In the genomic region with DNA sequence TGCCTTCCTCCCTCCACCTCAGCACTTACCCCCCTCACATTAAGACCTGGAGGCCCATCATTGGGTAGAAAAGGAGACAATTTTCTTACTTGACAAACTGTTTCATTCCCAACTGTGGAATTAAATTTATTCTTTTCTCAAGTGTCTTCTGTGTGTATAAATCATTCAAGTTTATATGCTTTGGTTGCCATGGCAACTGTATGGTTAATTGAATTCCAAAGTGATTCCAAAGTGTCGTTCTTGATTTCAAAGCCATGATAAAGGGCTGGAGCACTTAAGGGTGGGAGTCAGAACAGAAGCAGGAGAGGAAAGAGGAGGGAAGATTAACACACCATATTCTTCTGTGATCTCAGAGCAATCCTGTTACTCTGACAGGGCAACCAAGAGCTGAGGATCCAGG, we compare ENCODE assay signal across 31 mouse cellular contexts.
DNase-seq lines count a peak whose midpoint lies in the region; ATAC-seq and TF ChIP-seq lines count a peak whose summit lies in the region.
"Had no signal": no experiment of that assay in that cellular context is flagged by ENCODE, and none has a peak within 500 bp of the region (broad histone marks: within the 10 kb centered on the region; RNA-seq: fewer than 3 reads in every experiment).

No protein-coding gene starts in this region.

- no peak overlapping the region for H3K4me3 ChIP-seq in kidney, postnatal 0 days (replicated peaks; ENCODE audit: low read depth, low read length)
- no peak overlapping the region for H3K4me3 ChIP-seq in midbrain, postnatal 0 days (ENCODE audit: low read depth, low read length)
- no peak overlapping the region for H3K4me3 ChIP-seq in midbrain, embryonic 16.5 days (ENCODE audit: low read depth, low read length)
- H3K4me3 ChIP-seq: embryonic facial prominence, embryonic 10.5 days; embryonic facial prominence, embryonic 15.5 days; heart, embryonic 12.5 days; left cerebral cortex, adult 2 months; liver, embryonic 12.5 days; megakaryocyte, embryonic 14.5 days; midbrain, embryonic 12.5 days; neural tube, embryonic 12.5 days had no signal

- H3K27ac ChIP-seq in kidney, postnatal 0 days: no peak overlapping the region
- H3K27ac ChIP-seq in midbrain, postnatal 0 days (ENCODE audit: low read depth, low read length): 0 out of 2 replicates have a peak overlapping the region, but pooled peaks have one; percentile 32
- no peak overlapping the region for H3K27ac ChIP-seq in midbrain, embryonic 16.5 days (ENCODE audit: low read length)
- H3K27ac ChIP-seq: embryonic facial prominence, embryonic 10.5 days; embryonic facial prominence, embryonic 15.5 days; hindbrain, embryonic 14.5 days; left cerebral cortex, adult 2 months; liver, embryonic 12.5 days; midbrain, embryonic 12.5 days; neural tube, embryonic 12.5 days had no signal

- peak; percentile 7 for DNase-seq in embryo, embryonic 10.5 days (ENCODE audit: low spot score)
- no peak for DNase-seq in embryo, embryonic 9.5 days (ENCODE audit: extremely low spot score)
- DNase-seq in kidney, postnatal 0 days (ENCODE audit: low spot score): peak; percentile 45
- no peak for DNase-seq in kidney, adult 8-10 months
- DNase-seq in midbrain, postnatal 0 days (ENCODE audit: low spot score): peak; percentile 46
- DNase-seq in telencephalon, adult 2 months (ENCODE audit: low read depth, low spot score): peak; percentile 28
- no peak for DNase-seq in heart, adult 8-10 months (ENCODE audit: low spot score)
- DNase-seq: adrenal gland, adult 8-10 months; cerebellum, adult 18-20 months; cerebellum, postnatal 10 days; gastrocnemius, postnatal 36 days; heart, adult 18-20 months; heart, postnatal 4 days; kidney, adult 18-20 months; kidney, postnatal 4 days; lung, adult 18-20 months; lung, postnatal 4 days; thymus, postnatal 4 days had no signal

- no peak overlapping the region for H3K4me2 ChIP-seq in kidney, postnatal 0 days (ENCODE audit: low read length)
- no peak overlapping the region for H3K4me2 ChIP-seq in midbrain, postnatal 0 days (ENCODE audit: low read depth, low read length, poor library complexity, severe bottlenecking)
- H3K4me2 ChIP-seq in midbrain, embryonic 16.5 days (ENCODE audit: low read length): no peak overlapping the region
- H3K4me2 ChIP-seq: embryonic facial prominence, embryonic 15.5 days; heart, embryonic 12.5 days; hindbrain, embryonic 14.5 days; liver, embryonic 12.5 days; midbrain, embryonic 12.5 days; neural tube, embryonic 12.5 days had no signal

- H3K4me1 ChIP-seq in kidney, postnatal 0 days (replicated peaks; ENCODE audit: insufficient read depth, low read length): no peaks in the 10 kb centered on the region
- no peaks in the 10 kb centered on the region for H3K4me1 ChIP-seq in midbrain, postnatal 0 days (ENCODE audit: insufficient read depth, low read length)
- 0 out of 2 replicates have a peak, but pooled peaks cover 3% of the 10 kb centered on the region for H3K4me1 ChIP-seq in midbrain, embryonic 16.5 days (ENCODE audit: control insufficient read depth, insufficient read depth, low read length)
- H3K4me1 ChIP-seq: embryonic facial prominence, embryonic 10.5 days; embryonic facial prominence, embryonic 15.5 days; heart, embryonic 12.5 days; liver, embryonic 12.5 days; megakaryocyte, embryonic 14.5 days; midbrain, embryonic 12.5 days; neural tube, embryonic 12.5 days had no signal

- no peak for TF ChIP-seq CTCF in kidney, postnatal 0 days (IDR thresholded peaks at IDR 0.05; ENCODE audit: low read depth)
- no peak for TF ChIP-seq CTCF in midbrain, postnatal 0 days (IDR thresholded peaks at IDR 0.05)

- ATAC-seq in kidney, postnatal 0 days (replicated peaks; ENCODE audit: low FRiP score, low read depth): no peak
- no peak for ATAC-seq in midbrain, postnatal 0 days (ENCODE audit: low FRiP score)
- no peak for ATAC-seq in midbrain, embryonic 16.5 days
- ATAC-seq: inflammation-experienced regulatory T-cells, adult 6 months; liver, embryonic 12.5 days; lung, postnatal 0 days had no signal

- H3K9ac ChIP-seq in kidney, postnatal 0 days (ENCODE audit: low read depth, low read length): no peak overlapping the region
- no peak overlapping the region for H3K9ac ChIP-seq in midbrain, postnatal 0 days (replicated peaks; ENCODE audit: low read length, poor library complexity, severe bottlenecking)
- H3K9ac ChIP-seq in midbrain, embryonic 16.5 days (ENCODE audit: low read depth, low read length): no peak overlapping the region
- H3K9ac ChIP-seq: embryonic facial prominence, embryonic 15.5 days; heart, embryonic 12.5 days; hindbrain, embryonic 14.5 days; liver, embryonic 12.5 days; midbrain, embryonic 12.5 days; neural tube, embryonic 12.5 days had no signal

- H3K9me3 ChIP-seq in kidney, postnatal 0 days (replicated peaks; ENCODE audit: low read length): no peaks in the 10 kb centered on the region
- no peaks in the 10 kb centered on the region for H3K9me3 ChIP-seq in midbrain, postnatal 0 days (ENCODE audit: low read length)
- H3K9me3 ChIP-seq in midbrain, embryonic 16.5 days (replicated peaks; ENCODE audit: control insufficient read depth, low read length, poor library complexity, severe bottlenecking): no peaks in the 10 kb centered on the region
- H3K9me3 ChIP-seq: embryonic facial prominence, embryonic 10.5 days; embryonic facial prominence, embryonic 15.5 days; heart, embryonic 12.5 days; liver, embryonic 12.5 days; midbrain, embryonic 12.5 days; neural tube, embryonic 12.5 days had no signal

- 18% methylated on average over 1 of the region's 1 CpGs for WGBS in kidney, postnatal 0 days
- 17% methylated on average over 1 of the region's 1 CpGs for WGBS in midbrain, postnatal 0 days
- WGBS in midbrain, embryonic 16.5 days: 12% methylated on average over 1 of the region's 1 CpGs

- no peaks in the 10 kb centered on the region for H3K36me3 ChIP-seq in kidney, postnatal 0 days (ENCODE audit: insufficient read depth, low read length)
- H3K36me3 ChIP-seq in midbrain, postnatal 0 days (ENCODE audit: insufficient read depth, low read length): no peaks in the 10 kb centered on the region
- H3K36me3 ChIP-seq in midbrain, embryonic 16.5 days (ENCODE audit: control insufficient read depth, insufficient read depth, low read length): no peaks in the 10 kb centered on the region
- H3K36me3 ChIP-seq: embryonic facial prominence, embryonic 10.5 days; embryonic facial prominence, embryonic 15.5 days; heart, embryonic 12.5 days; liver, embryonic 12.5 days; midbrain, embryonic 12.5 days; neural tube, embryonic 12.5 days had no signal

- no peaks in the 10 kb centered on the region for H3K27me3 ChIP-seq in kidney, postnatal 0 days (ENCODE audit: insufficient read depth, low read length)
- H3K27me3 ChIP-seq in midbrain, postnatal 0 days (ENCODE audit: insufficient read depth, low read length): no peaks in the 10 kb centered on the region
- no peaks in the 10 kb centered on the region for H3K27me3 ChIP-seq in midbrain, embryonic 16.5 days (ENCODE audit: control insufficient read depth, insufficient read depth, low read depth, low read length)
- H3K27me3 ChIP-seq: CH12.LX; embryonic facial prominence, embryonic 15.5 days; heart, embryonic 12.5 days; liver, embryonic 12.5 days; megakaryocyte, embryonic 14.5 days; midbrain, embryonic 12.5 days; neural tube, embryonic 12.5 days had no signal

Comparison
In these comparisons a context has a peak if more than half of its experiments do, and no peak if none do; other contexts are left out.
1. DNase-seq: peak in embryo, embryonic 10.5 days (single experiment), kidney, postnatal 0 days (single experiment), midbrain, postnatal 0 days (single experiment) and telencephalon, adult 2 months (single experiment); none in embryo, embryonic 9.5 days (single experiment), kidney, adult 8-10 months (0 of 2) and heart, adult 8-10 months (single experiment).